Mouse (Mus musculus): ENCODE data around the gene Aipl1. TPM values are rescaled to one million over a fixed set of nuclear protein-coding genes. Genes with fewer than 3 reads are reported as not detected.

The Aipl1 gene
- polyA plus RNA-seq (2014; fragmentation: Nextera tagmentation; extraction: Ambion mirVana), result 0.23 and 0.29 TPM in 2 replicates

DNA sequence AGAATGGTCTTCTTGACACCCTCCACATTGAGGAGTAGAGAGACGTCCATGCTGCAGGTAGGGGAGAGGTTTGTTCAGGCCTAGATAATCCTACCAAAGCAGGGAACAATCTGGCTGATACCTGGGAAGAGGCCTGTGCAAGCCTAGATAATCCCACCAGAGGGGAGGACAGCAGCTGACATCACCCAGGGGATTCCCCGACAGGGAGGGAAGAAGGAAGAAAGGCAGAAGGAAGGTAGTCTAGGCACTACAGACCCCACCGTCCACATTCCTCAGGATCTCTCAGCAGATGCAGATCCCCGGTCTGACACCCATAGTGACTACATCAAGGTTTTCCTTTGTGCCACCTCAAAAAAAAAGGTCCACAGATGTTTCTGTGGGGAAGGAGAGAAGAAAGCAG lies at the start of gene Aipl1:
Gene Aipl1, minus strand, starts transcription at position 101 of the 400 bp plus-strand sequence.
- WGBS, result 48% methylated on average over 4 of the region's 4 CpGs

DNA sequence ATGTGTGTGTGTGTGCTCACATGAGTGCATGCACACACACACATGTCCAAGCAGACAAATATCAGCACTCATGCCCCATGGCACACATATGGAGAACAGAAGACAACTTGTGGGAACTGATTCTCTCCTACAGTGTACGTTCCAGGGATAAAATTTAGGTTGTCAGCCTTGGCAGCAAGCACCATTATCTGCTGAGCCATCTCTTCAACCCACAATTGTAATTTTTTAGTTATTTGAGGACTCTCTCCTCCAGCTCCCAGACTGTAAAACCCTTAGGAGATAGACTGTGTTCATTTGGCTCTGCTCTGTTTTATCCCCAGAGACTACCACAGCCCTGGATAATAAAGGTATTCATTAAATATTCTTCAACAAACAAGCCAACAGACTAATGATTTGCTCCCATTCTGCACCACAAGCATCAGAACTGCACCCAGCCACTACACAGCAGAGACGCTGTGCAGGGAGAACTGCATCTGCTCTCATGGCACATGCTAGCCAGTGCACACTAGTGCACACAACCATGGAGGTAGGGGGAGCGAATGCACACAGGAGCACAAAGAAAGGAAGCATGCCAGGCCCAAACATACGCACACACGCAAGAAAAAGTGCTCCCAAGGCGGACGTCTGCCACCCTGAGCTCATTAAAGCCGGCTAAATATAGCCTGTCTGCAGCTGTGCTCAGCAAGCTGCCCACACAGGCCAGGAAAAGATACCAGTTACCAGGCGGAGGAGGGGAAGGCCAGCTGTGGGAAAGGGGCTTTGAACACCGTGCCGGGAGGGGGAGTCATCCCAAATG lies 49.1 kb upstream of the Aipl1 start:
- Histone ChIP-seq H3K27me3 (ENCODE audit: control insufficient read depth, insufficient read depth, low read length) (no peaks in the 10 kb centered on the region), H3K27ac (replicated peaks; ENCODE audit: low read depth, low read length) (peak overlapping the region; percentile 86), H3K4me1 (ENCODE audit: control insufficient read depth, insufficient read depth, low read length) (peaks cover 15% of the 10 kb centered on the region), H3K4me3 (replicated peaks; ENCODE audit: low read depth, low read length) (no peak overlapping the region), H3K9me3 (ENCODE audit: control insufficient read depth, low read length) (no peaks in the 10 kb centered on the region), H3K36me3 (ENCODE audit: control insufficient read depth, insufficient read depth, low read length) (no peaks in the 10 kb centered on the region), H3K9ac (replicated peaks; ENCODE audit: low read length) (peak overlapping the region; percentile 34; the same call in 1 of the 2 replicates), H3K4me2 (ENCODE audit: low read length) (no peak overlapping the region)
- 35% methylated on average over 11 of the region's 11 CpGs for WGBS
- DNase-seq (peak; percentile 76), ATAC-seq (ENCODE audit: low FRiP score, low TSS enrichment) (peak; percentile 43; the same call in 1 of the 2 replicates)

More for the DNA sequence above, at the start of gene Aipl1:
- Histone ChIP-seq H3K9me3 (ENCODE audit: control insufficient read depth, low read length) (no peaks in the 10 kb centered on the region), H3K9ac (replicated peaks; ENCODE audit: low read length) (0 out of 2 replicates have a peak within 1 kb of the TSS, but pooled peaks have one; percentile 3), H3K4me3 (replicated peaks; ENCODE audit: low read depth, low read length) (no peak within 1 kb of the TSS), H3K36me3 (ENCODE audit: control insufficient read depth, insufficient read depth, low read length) (no peaks in the 10 kb centered on the region), H3K4me1 (ENCODE audit: control insufficient read depth, insufficient read depth, low read length) (peaks cover 25% of the 10 kb centered on the region), H3K4me2 (ENCODE audit: low read length) (no peak within 1 kb of the TSS), H3K27ac (replicated peaks; ENCODE audit: low read depth, low read length) (no peak within 1 kb of the TSS), H3K27me3 (ENCODE audit: control insufficient read depth, insufficient read depth, low read length) (no peaks in the 10 kb centered on the region)
- DNase-seq (no peak), ATAC-seq (ENCODE audit: low FRiP score, low TSS enrichment) (no peak)

DNA sequence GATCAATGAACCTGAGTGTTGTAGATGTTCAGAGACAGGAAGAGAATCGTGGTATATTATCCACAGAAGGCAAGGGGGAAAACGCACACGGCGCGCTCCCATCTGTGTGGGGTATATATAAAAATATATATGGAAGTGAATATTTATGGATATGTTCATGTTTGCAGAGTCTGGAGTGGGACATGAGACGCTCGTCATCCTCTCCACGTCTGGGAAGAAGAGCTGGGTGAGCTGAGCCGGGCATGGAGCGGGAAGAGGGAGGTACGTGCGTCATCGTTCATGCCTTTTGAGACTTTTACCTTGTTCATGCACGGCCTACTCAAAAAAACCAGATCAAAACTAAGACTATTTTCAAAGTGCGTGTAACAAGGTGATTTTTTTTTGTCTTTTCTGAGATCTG lies 47.0 kb upstream of the Aipl1 start:
- Histone ChIP-seq H3K4me1 (ENCODE audit: control insufficient read depth, insufficient read depth, low read length) (peaks cover 15% of the 10 kb centered on the region), H3K27ac (replicated peaks; ENCODE audit: low read depth, low read length) (no peak overlapping the region), H3K9ac (replicated peaks; ENCODE audit: low read length) (no peak overlapping the region), H3K4me2 (ENCODE audit: low read length) (no peak overlapping the region), H3K9me3 (ENCODE audit: control insufficient read depth, low read length) (no peaks in the 10 kb centered on the region), H3K36me3 (ENCODE audit: control insufficient read depth, insufficient read depth, low read length) (no peaks in the 10 kb centered on the region), H3K4me3 (replicated peaks; ENCODE audit: low read depth, low read length) (no peak overlapping the region), H3K27me3 (ENCODE audit: control insufficient read depth, insufficient read depth, low read length) (no peaks in the 10 kb centered on the region)
- 96% methylated on average over 15 of the region's 15 CpGs for WGBS
- ATAC-seq (ENCODE audit: low FRiP score, low TSS enrichment), result no peak
- no peak for DNase-seq

DNA sequence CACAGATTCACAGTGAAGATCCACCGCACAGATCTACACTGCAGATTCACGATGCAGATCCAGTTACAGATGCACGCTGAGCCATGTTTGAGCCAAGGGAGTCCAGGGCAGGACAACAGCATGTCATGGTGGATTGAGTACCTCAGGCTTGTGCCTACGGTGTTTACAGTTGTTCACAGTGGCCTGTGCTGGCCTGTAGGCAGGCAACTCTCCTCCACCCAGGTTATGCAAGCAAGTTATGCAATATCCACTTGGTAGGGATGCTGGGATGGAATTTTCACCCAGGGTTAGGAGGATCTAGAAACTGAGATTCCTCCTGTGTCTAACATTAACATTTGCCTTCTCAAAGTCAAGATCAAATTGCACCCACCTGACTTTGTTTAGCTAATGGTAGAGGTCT lies 45.3 kb upstream of the Aipl1 start:
- Histone ChIP-seq H3K9me3 (ENCODE audit: control insufficient read depth, low read length) (no peaks in the 10 kb centered on the region), H3K9ac (replicated peaks; ENCODE audit: low read length) (no peak overlapping the region), H3K4me2 (ENCODE audit: low read length) (no peak overlapping the region), H3K27me3 (ENCODE audit: control insufficient read depth, insufficient read depth, low read length) (no peaks in the 10 kb centered on the region), H3K4me3 (replicated peaks; ENCODE audit: low read depth, low read length) (no peak overlapping the region), H3K27ac (replicated peaks; ENCODE audit: low read depth, low read length) (no peak overlapping the region), H3K4me1 (ENCODE audit: control insufficient read depth, insufficient read depth, low read length) (peaks cover 15% of the 10 kb centered on the region), H3K36me3 (ENCODE audit: control insufficient read depth, insufficient read depth, low read length) (no peaks in the 10 kb centered on the region)
- ATAC-seq (ENCODE audit: low FRiP score, low TSS enrichment) (no peak), DNase-seq (no peak)
- WGBS, result 93% methylated on average over 4 of the region's 4 CpGs

DNA sequence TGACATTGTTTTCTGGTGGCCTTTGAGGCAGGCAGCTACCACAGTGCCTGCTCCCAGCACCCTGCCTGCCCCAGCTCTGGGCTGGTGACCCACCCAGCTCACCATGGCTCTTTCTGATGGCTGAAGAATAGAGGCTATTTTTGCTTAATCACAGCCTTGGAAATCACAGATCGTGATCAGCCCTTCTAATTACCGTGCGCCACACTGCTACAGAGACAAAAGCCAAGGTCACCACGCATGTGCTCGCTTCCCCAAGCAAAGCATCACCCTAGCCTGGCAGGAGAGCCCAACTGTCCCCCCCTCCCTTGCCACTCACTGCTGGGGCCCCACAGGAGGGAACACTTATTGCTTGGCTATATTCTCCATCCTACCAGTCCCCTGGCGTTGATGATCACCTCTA lies 43.2 kb upstream of the Aipl1 start:
- DNase-seq, result no peak
- H3K9me3 ChIP-seq (ENCODE audit: control insufficient read depth, low read length), result no peaks in the 10 kb centered on the region
- no peak overlapping the region for H3K4me2 ChIP-seq (ENCODE audit: low read length)
- 68% methylated on average over 6 of the region's 6 CpGs for WGBS
- H3K9ac ChIP-seq (replicated peaks; ENCODE audit: low read length), result no peak overlapping the region
- ATAC-seq (ENCODE audit: low FRiP score, low TSS enrichment), result no peak
- H3K27ac ChIP-seq (replicated peaks; ENCODE audit: low read depth, low read length), result no peak overlapping the region
- no peaks in the 10 kb centered on the region for H3K4me1 ChIP-seq (ENCODE audit: control insufficient read depth, insufficient read depth, low read length)
- H3K4me3 ChIP-seq (replicated peaks; ENCODE audit: low read depth, low read length), result no peak overlapping the region
- H3K27me3 ChIP-seq (ENCODE audit: control insufficient read depth, insufficient read depth, low read length), result no peaks in the 10 kb centered on the region
- no peaks in the 10 kb centered on the region for H3K36me3 ChIP-seq (ENCODE audit: control insufficient read depth, insufficient read depth, low read length)

DNA sequence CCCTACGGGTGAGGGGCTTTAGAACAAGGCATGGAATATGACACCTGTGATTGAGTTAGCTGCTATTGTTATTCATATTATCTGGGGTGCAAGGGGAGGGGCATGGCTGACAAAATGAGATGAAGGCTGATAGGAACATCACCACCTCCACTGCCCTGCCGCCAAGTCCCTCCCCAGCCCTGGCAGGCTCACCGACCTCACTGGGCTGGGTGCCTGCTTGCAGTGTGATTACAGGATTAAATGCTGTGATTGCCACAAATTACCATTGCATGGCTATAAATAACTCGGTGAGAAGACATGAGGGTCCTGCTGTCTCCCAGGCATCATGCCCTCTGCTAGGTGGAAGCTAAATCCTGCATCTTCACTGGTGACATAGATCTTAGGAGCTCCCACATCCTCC lies 41.3 kb upstream of the Aipl1 start:
- DNase-seq (no peak), ATAC-seq (ENCODE audit: low FRiP score, low TSS enrichment) (no peak)
- Histone ChIP-seq H3K4me3 (replicated peaks; ENCODE audit: low read depth, low read length) (no peak overlapping the region), H3K9me3 (ENCODE audit: control insufficient read depth, low read length) (no peaks in the 10 kb centered on the region), H3K4me2 (ENCODE audit: low read length) (no peak overlapping the region), H3K36me3 (ENCODE audit: control insufficient read depth, insufficient read depth, low read length) (no peaks in the 10 kb centered on the region), H3K9ac (replicated peaks; ENCODE audit: low read length) (no peak overlapping the region), H3K27me3 (ENCODE audit: control insufficient read depth, insufficient read depth, low read length) (no peaks in the 10 kb centered on the region), H3K27ac (replicated peaks; ENCODE audit: low read depth, low read length) (no peak overlapping the region), H3K4me1 (ENCODE audit: control insufficient read depth, insufficient read depth, low read length) (no peaks in the 10 kb centered on the region)
- WGBS, result 32% methylated on average over 4 of the region's 4 CpGs

DNA sequence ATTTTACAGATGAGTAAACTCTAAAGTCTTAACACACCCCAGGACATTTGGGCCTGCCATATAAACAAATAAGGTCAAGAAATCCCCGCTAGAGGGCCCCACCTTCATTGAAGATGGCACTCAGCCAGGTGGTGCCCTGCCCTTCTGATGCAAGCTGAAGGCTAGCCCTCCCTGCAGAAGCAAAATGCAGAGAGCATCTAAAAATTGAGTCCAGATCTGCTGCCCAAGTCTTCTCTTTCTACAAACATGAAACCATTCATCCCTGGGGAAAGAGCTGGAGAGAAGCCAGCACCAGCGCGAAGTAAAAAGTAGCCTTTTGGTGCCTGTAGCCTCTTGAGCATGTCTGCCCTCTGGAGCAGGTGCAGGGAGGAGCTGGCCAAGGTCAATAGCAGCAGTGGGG lies 40.7 kb upstream of the Aipl1 start:
- no peak overlapping the region for H3K4me3 ChIP-seq (replicated peaks; ENCODE audit: low read depth, low read length)
- no peak for ATAC-seq (ENCODE audit: low FRiP score, low TSS enrichment)

DNA sequence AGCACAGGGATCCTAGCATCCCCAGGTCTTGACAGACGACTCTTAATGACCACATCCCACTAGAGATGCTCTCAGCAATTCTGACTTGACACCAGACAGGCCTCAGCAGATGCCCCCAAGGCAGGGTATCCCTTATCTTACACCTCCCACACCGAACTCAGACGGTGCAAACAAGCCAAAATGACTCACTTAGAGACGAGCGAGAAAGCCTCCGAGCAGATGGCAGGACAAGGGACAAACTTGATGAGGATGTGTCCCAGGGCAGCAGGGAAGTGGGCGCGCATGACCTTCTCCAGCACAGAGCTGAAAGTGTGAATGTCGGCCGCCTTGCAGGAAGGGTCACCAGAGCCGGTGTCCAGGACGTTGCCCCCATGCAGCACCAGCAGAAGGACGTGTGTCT lies 36.9 kb upstream of the Aipl1 start:
- H3K27me3 ChIP-seq (ENCODE audit: control insufficient read depth, insufficient read depth, low read length), result no peaks in the 10 kb centered on the region
- no peak overlapping the region for H3K4me3 ChIP-seq (replicated peaks; ENCODE audit: low read depth, low read length)
- H3K36me3 ChIP-seq (ENCODE audit: control insufficient read depth, insufficient read depth, low read length), result no peaks in the 10 kb centered on the region
- H3K4me1 ChIP-seq (ENCODE audit: control insufficient read depth, insufficient read depth, low read length), result no peaks in the 10 kb centered on the region
- 90% methylated on average over 13 of the region's 13 CpGs for WGBS
- no peak for DNase-seq
- H3K4me2 ChIP-seq (ENCODE audit: low read length), result no peak overlapping the region
- no peaks in the 10 kb centered on the region for H3K9me3 ChIP-seq (ENCODE audit: control insufficient read depth, low read length)
- no peak for ATAC-seq (ENCODE audit: low FRiP score, low TSS enrichment)
- no peak overlapping the region for H3K27ac ChIP-seq (replicated peaks; ENCODE audit: low read depth, low read length)
- H3K9ac ChIP-seq (replicated peaks; ENCODE audit: low read length), result no peak overlapping the region

More for the DNA sequence above, 40.7 kb upstream of the Aipl1 start:
- Histone ChIP-seq H3K27ac (replicated peaks; ENCODE audit: low read depth, low read length) (no peak overlapping the region), H3K9ac (replicated peaks; ENCODE audit: low read length) (no peak overlapping the region), H3K9me3 (ENCODE audit: control insufficient read depth, low read length) (no peaks in the 10 kb centered on the region), H3K4me1 (ENCODE audit: control insufficient read depth, insufficient read depth, low read length) (no peaks in the 10 kb centered on the region), H3K36me3 (ENCODE audit: control insufficient read depth, insufficient read depth, low read length) (no peaks in the 10 kb centered on the region), H3K27me3 (ENCODE audit: control insufficient read depth, insufficient read depth, low read length) (no peaks in the 10 kb centered on the region), H3K4me2 (ENCODE audit: low read length) (no peak overlapping the region)
- 39% methylated on average over 3 of the region's 3 CpGs for WGBS
- DNase-seq, result no peak

DNA sequence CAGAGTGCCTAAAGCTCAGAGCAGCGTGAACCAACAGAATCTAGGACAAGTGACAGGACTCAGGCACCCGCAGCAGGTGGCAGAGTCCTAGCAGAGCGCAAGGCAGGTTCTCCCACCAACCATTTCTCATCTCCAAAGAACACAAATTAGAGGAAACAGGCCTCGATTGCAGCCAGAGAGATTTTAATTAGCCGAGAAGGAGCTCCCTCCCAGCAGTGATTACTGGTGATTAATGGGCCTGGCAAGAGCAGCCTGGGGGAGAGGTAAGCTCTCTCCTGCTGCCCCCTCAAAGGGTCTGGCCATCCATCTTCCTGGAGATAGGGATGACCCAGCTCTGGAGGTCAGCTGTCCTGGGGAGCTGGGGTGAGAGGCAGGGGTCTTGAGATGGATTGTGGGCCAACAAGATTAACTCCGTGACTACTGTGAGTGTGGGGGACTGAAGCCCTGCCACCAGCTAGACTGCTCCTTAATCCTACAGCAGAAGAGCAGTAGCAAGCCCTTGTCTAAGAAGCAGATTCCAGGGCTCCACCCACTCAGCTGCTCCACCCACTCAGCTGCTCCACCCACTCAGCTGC lies 35.1 kb upstream of the Aipl1 start:
- Histone ChIP-seq H3K4me3 (replicated peaks; ENCODE audit: low read depth, low read length) (no peak overlapping the region), H3K27ac (replicated peaks; ENCODE audit: low read depth, low read length) (no peak overlapping the region), H3K4me2 (ENCODE audit: low read length) (no peak overlapping the region), H3K9ac (replicated peaks; ENCODE audit: low read length) (no peak overlapping the region), H3K9me3 (ENCODE audit: control insufficient read depth, low read length) (no peaks in the 10 kb centered on the region), H3K36me3 (ENCODE audit: control insufficient read depth, insufficient read depth, low read length) (no peaks in the 10 kb centered on the region), H3K4me1 (ENCODE audit: control insufficient read depth, insufficient read depth, low read length) (peaks cover 7% of the 10 kb centered on the region; the same call in 1 of the 2 replicates), H3K27me3 (ENCODE audit: control insufficient read depth, insufficient read depth, low read length) (no peaks in the 10 kb centered on the region)
- no peak for ATAC-seq (ENCODE audit: low FRiP score, low TSS enrichment)
- no peak for DNase-seq
- 54% methylated on average over 6 of the region's 6 CpGs for WGBS

Data from midbrain, embryonic 14.5 days (tissue).